Mouse (Mus musculus) erythroid progenitor cell, adult 5-6 weeks (primary cell): ENCODE measurements around the gene Slc35b2. TPM values are rescaled to one million over a fixed set of nuclear protein-coding genes. Genes with fewer than 3 reads are reported as not detected.

Experiments
- ATAC-seq: replicated peaks from 2 replicates; pipeline ENCODE4 v1.8.0; 2016; ENCODE audit warnings: moderate number of reproducible peaks, mild to moderate bottlenecking, moderate TSS enrichment, inconsistent platforms; ENCODE audit not compliant: poor library complexity, low FRiP score, severe bottlenecking
- total RNA-seq, 2 experiments: library from RNA; stranded (forward) in 1 of 2; stranded (reverse) in 1 of 2; fragments of 150-400 nt in 1 of 2; fragments of 186-747, 209-891 nt in 1 of 2; gene quantifications; 2 replicates each; pipeline versions ENCODE4 v1.2.3 to v1.2.4; 2015 to 2017; ENCODE audit warnings: low replicate concordance in 2 of 2

The Slc35b2 gene
- total RNA-seq, 2 experiments from 2014 or later: 10.3 to 15.5 TPM

GRCm38 (mm10) chr17:45544001-45544872 lies 19.4 kb upstream of the Slc35b2 start:
- ATAC-seq: 0 out of 2 replicates have a peak, but pooled peaks have one; percentile 13

- ATAC-seq: no peak
Observed at GRCm38 (mm10) chr17:45544873-45545277, 18.8 kb upstream of the Slc35b2 start.

GRCm38 (mm10) chr17:45545278-45545961 lies 18.3 kb upstream of the Slc35b2 start:
- no peak for ATAC-seq

DNA sequence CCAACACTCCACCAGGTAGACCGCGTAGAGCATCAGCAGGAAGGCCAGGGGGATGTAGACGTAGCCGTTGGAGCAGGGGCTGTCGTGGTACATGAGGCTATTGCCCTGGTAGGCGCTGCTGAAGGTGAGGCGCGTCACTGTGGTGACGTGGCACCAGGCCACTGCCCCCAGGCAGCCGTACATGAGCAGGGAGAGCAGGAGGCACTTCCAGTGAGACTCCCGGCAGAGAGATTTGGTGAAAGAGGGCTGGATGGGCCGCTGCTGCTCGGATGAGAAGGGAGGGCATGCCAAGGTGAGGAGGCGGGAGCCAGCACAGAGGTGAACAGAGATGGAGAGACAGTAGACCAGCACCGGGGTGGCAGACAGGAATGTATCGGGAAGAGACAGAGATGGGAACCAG lies 16.7 kb upstream of the Slc35b2 start:
- no peak for ATAC-seq

GRCm38 (mm10) chr17:45547461-45548190 lies 16.0 kb upstream of the Slc35b2 start:
- no peak for ATAC-seq

DNA sequence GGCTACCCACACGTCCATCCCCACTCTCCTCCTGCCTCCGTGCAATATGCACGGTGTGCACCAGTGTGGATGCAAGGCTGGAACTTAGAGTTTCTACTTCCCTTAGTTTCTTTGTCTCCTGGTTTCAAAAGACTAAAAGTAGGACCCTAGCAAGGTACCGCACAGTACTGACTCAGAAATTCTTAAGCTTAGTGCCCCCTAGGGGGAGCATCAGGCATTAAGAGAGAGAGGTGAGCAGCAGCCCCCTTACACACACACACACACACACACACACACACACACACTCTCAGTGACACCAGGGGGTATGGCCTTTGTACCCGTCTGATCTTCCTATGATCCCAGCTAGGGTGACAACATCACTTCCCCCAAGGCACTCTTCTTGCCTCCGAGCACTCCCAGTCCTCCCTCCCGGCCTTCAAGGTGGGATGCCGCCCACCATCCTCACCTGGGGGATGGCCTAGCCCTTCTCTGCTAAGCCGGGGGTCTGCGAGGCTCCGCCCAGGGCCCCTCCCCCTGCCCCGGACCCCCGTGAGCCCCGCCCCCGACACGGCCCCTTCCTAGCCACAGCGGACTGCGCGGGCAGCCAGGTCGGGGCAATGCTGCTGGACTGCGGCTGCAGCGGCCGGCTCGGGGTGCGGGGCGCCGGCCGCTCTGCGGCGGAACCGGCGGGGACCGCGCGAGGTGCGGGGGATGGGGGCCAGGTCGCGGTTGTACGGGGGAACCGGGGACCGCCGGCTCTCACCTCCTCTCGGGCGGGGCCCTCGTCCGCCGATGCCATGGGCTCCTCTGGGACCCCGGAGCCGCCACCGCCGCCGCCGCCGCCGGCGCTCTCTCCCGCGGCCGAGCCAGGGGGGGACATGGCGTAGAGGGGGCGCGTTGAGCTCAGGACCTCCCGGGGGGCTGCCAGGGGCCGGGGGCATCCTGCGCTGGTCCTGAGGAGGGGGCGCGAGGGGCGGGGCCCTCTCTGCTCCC lies 14.8 kb upstream of the Slc35b2 start:
- ATAC-seq: no peak

GRCm38 (mm10) chr17:45549617-45550181 lies 14.0 kb upstream of the Slc35b2 start, which contains the start of gene Tmem151b:
TSS of gene Tmem151b (minus strand) at chr17:45549677.
- no peak for ATAC-seq

DNA sequence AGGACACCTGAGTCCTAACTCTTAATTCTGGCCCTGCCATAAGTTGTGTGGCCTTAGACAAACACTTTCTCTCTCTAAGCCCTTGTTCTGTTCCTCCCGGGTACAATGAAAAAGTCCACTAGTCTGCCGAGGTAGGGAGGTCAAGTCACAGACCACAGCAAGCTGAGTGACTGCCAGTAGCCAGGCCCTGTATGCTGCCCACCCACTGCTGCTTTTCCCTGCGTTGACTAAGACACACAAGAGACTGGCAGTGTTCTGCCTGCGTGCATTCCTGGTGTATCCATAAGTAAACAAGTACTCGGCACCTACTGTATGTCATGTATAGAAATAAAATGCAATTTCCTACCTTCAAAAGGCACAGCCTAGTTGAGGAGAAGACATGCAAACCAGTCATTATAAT lies 13.4 kb upstream of the Slc35b2 start:
- no peak for ATAC-seq

DNA sequence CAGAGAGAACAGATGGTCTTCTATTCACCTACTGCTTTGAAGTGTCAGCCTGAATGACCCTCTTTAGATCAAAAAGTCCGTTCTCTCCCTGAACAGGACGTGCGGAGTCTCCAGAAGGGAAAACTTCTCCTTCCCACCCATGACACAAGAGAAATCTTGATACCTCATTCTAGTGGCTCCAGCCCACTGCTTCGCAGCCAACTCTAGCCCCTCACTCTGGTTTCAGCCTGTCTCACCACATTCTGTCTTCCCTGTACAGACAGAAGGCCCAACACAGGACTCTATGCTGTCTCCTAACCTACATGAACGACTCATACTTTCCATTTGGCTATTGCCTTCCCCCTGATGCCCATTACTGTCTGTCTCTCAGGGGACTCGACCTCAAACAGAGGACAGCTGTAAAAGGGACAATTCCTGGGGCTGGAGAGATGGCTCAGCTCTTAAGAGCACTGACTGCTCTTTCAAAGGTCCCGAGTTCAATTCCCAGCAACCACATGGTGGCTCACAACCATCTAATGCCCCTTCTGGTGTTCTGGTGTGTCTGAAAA lies 12.4 kb upstream of the Slc35b2 start:
- no peak for ATAC-seq

- ATAC-seq: peak; percentile 62
Observed at GRCm38 (mm10) chr17:45551816-45552451, 11.7 kb upstream of the Slc35b2 start.

DNA sequence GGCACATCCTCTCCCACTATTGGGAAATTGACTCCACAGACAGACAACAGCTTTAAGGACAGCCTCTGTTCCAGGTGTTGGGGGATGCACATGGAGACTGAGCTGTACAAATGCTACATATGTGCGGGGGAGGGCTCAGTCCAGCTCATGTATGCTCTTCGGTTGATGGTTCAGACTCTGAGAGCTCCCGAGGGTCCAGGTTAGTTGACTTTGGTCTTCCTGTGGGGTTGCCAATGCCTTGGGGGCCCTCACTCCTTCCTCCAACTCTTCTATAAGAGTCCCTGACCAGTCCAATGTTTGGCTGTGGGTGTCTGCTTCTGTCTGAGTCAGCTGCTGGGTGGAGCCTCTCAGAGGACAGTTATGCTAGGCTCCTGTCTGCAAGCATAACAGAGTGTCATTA lies 10.6 kb upstream of the Slc35b2 start:
- ATAC-seq: no peak

DNA sequence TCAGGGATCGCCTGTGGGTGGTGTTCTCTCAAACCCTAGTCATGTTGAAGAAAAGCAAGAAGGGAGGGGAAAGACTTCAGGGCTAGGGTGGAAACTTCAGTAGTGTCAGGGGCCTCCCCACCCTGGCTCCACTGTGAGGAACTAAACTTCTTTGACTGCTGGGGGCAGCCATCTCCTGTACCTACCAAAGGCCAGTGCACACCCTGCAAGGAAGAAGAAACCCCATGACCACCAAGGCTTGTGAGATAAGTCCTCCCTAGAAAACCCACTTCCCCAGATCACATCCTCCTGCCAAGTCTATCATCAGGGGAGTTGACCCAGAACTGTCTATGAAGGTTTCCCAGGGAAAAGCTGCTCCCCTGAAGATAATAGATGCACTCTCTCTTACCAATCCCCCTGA lies 9.3 kb upstream of the Slc35b2 start:
- no peak for ATAC-seq

DNA sequence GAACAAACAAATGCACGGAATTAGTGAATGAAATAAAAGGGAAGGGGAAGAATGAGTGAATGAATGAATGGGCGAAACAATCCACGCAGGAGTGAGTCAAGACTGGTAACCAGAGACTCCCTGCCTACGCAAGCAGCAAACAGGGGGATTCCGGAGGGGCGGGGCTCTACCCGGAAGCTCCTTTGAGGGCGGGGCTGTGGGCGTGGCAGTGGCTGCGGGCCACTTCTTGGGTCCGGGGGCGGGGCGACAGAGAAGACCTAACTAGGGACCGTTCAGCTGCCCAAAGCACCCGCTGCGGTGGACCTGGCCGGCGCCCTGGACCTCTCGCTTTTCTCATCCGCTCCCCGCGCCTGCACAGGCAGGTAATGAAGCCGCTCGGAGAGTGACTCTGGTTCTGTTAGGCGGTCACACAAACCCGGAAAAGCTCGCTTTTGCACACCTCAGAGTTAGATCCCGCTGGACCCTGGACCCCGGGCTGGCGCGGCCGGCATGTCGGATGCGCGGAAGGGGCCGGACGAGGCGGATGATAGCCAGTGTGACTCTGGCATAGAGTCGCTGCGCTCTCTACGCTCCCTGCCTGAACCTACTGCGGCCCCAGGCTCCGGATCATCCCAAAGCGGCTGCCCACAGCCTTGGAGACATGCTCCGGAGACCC lies 8.1 kb upstream of the Slc35b2 start, which contains the start of gene Nfkbie:
Gene Nfkbie, plus strand, starts transcription at position 252 of the 655 bp plus-strand sequence.
- ATAC-seq: peak; percentile 67

- no peak for ATAC-seq
Observed at GRCm38 (mm10) chr17:45556107-45556489, 7.6 kb upstream of the Slc35b2 start.

DNA sequence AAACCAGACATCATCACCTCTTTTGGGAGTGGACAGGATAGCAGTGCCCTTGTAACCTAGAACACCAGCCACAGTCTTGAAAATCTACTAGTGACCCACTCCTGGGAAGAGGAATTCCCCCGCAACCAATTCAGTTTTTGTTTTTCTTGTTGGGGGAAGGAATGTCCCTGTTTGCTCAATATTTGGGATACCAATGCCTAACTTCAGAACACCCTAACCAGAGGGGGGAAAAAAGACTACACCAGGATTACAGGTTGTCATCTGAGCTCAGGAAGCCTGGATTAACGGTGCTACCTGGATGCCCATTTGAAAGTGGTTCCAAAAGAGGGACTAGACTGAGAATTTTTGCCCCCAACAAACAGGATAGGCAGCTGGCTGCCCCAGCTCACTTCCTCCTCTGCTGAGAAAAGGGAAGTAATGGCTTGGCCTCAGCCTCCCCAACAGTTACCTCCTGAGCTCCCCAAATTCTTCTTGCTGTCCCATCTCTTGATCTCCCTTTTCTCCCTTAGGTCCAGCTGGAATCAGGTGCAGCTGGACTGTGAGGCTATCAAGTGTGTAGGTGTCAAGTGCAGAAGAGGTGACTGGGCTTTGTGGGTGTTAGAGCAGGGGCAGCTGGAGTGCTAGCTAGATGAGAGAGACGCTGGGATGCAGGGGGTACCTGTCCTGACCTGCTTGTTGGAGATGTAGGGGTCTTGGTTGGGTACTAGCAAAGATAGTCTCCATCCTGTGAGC lies 7.0 kb upstream of the Slc35b2 start:
- ATAC-seq: no peak

DNA sequence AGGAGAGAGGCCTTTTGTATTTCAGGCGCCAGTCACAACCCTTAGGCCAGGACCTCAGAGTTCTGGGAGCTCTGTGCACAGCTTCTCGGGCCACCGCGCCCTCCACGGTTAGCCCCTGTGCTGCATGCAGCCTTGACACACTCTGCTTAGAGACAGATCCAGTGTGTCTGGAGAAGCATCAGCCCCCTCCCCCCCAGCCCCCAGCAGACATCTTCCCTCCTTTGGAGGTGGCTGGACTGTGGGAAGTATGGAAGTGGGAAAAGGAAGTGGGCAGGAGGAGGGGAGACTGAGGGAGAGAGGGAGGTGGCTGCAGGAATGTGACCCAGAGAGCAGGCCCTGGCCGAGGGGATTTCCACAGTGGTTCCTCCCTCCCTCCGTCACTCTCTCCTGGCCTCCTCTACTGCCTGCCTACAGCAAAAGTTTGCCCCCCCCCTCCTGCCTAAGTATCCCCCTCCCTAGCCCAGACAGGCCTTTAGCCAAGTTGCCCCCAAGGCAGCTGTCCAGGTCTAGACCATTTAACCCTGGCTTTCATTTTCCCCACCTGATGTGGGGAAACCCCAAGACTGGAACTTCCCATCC lies 6.3 kb upstream of the Slc35b2 start:
- ATAC-seq: no peak
